Mouse (Mus musculus) midbrain, embryonic 10.5 days (tissue): ENCODE data around the gene Ap1m2. TPM values are rescaled to one million over a fixed set of nuclear protein-coding genes. Genes with fewer than 3 reads are reported as not detected.
A peak's percentile ranks its signal among the peaks of the same experiment; 100 is the strongest.
"Not testable (repeated sequence)": the region's sequence is repeated elsewhere in the genome, so short reads cannot be mapped to it uniquely, and the experiment has no call there.

Experiments used
- DNase-seq: peaks from one replicate; pipeline ENCODE4 v3.0.0-alpha.2; 2017; ENCODE audit warnings: low spot score
- H3K27ac ChIP-seq: fragments of 300-500 bp; sonication (generic); replicated peaks from 2 replicates; pipeline ENCODE4 v1.5.1; 2016; ENCODE audit warnings: mild to moderate bottlenecking
- H3K27me3 ChIP-seq: fragments of 300-500 bp; sonication (generic); 2 replicates; pipeline ENCODE4 v1.6.1; 2016; ENCODE audit warnings: low read depth, mild to moderate bottlenecking; ENCODE audit not compliant: poor library complexity, severe bottlenecking
- H3K36me3 ChIP-seq: fragments of 300-500 bp; sonication (generic); 2 replicates; pipeline ENCODE4 v1.6.1; 2016; ENCODE audit warnings: mild to moderate bottlenecking, moderate library complexity
- H3K4me1 ChIP-seq: fragments of 300-500 bp; sonication (generic); 2 replicates; pipeline ENCODE4 v1.6.1; 2016
- H3K4me3 ChIP-seq: fragments of 300-500 bp; sonication (generic); 2 replicates; pipeline ENCODE4 v1.5.1; 2016; ENCODE audit warnings: mild to moderate bottlenecking, moderate library complexity
- H3K9me3 ChIP-seq: fragments of 300-500 bp; sonication (generic); replicated peaks from 2 replicates; pipeline ENCODE4 v1.6.1; 2016; ENCODE audit warnings: mild to moderate bottlenecking
- WGBS: fragments of 180-500 bp; shearing (Covaris S2); methylation state at CpG from one replicate; pipeline ENCODE4 v1.1.7; 2016; 5-methylcytosine and 5-hydroxymethylcytosine counted together
- polyA plus RNA-seq: library from polyadenylated mRNA; unstranded; fragments of >200 nt; fragmentation: Nextera tagmentation; extraction: Ambion mirVana; gene quantifications from 2 replicates; pipeline ENCODE4 v1.2.1, GENCODE M21; 2016

Gene Ap1m2
- polyA plus RNA-seq, 1 experiment from 2014 or later: 2.9 TPM

DNA sequence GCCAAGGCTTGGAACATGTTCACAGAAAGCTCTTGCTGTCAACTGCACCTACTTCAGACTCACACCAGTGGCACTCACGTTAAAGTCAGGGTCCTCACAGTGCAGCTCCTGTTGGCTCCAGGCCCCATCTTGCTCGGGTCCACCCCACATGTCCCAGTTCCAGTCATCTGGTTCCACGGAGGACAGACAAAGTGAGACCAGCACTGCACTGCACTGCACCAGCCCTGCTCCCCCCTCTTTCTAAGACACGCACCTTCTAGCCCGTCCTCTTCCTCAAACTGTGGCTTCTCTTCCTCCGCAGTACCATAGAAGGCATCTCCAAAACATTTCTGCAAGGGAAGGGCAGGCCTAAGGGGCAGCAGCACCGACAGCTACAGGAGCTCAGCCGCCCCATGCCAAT, 35.8 kb downstream of the Ap1m2 start:
- 88% methylated on average over 8 of the region's 8 CpGs for whole genome bisulfite sequencing
- Histone ChIP-seq H3K27ac (no peak overlapping the region), H3K9me3 (no peaks in the 10 kb centered on the region), H3K27me3 (no peaks in the 10 kb centered on the region), H3K36me3 (peaks cover 99% of the 10 kb centered on the region), H3K4me3 (no peak overlapping the region), H3K4me1 (no peaks in the 10 kb centered on the region)
- DNase-seq: no peak

- H3K27ac ChIP-seq: no peak overlapping the region
- 90% methylated on average over 12 of the region's 12 CpGs for WGBS
- no peaks in the 10 kb centered on the region for H3K4me1 ChIP-seq
- no peak overlapping the region for H3K4me3 ChIP-seq
- H3K36me3 ChIP-seq: peaks cover 99% of the 10 kb centered on the region
- no peak for DNase-seq
- H3K27me3 ChIP-seq: no peaks in the 10 kb centered on the region
- no peaks in the 10 kb centered on the region for H3K9me3 ChIP-seq
These were observed 36.4 kb downstream of the Ap1m2 start for GRCm38 (mm10) chr9:21275727-21276126.

- Histone ChIP-seq H3K27me3 (no peaks in the 10 kb centered on the region), H3K4me1 (no peaks in the 10 kb centered on the region), H3K9me3 (no peaks in the 10 kb centered on the region), H3K27ac (no peak overlapping the region), H3K4me3 (no peak overlapping the region), H3K36me3 (peaks cover 100% of the 10 kb centered on the region)
- 90% methylated on average over 7 of the region's 7 CpGs for WGBS
- DNase-seq: no peak
These were observed 37.0 kb downstream of the Ap1m2 start for GRCm38 (mm10) chr9:21275013-21275710.

- Histone ChIP-seq H3K27me3 (no peaks in the 10 kb centered on the region), H3K27ac (no peak overlapping the region), H3K36me3 (peaks cover 99% of the 10 kb centered on the region), H3K4me1 (no peaks in the 10 kb centered on the region), H3K9me3 (no peaks in the 10 kb centered on the region), H3K4me3 (no peak overlapping the region)
- 93% methylated on average over 3 of the region's 3 CpGs for WGBS
- no peak for DNase-seq
These were observed 37.8 kb downstream of the Ap1m2 start for GRCm38 (mm10) chr9:21274336-21274735.

GRCm38 (mm10) chr9:21273520-21274228, 38.5 kb downstream of the Ap1m2 start:
- Histone ChIP-seq H3K27ac (no peak overlapping the region), H3K27me3 (no peaks in the 10 kb centered on the region), H3K4me3 (no peak overlapping the region), H3K9me3 (no peaks in the 10 kb centered on the region), H3K4me1 (no peaks in the 10 kb centered on the region), H3K36me3 (peaks cover 99% of the 10 kb centered on the region)
- no peak for DNase-seq
- 89% methylated on average over 7 of the region's 7 CpGs for WGBS

DNA sequence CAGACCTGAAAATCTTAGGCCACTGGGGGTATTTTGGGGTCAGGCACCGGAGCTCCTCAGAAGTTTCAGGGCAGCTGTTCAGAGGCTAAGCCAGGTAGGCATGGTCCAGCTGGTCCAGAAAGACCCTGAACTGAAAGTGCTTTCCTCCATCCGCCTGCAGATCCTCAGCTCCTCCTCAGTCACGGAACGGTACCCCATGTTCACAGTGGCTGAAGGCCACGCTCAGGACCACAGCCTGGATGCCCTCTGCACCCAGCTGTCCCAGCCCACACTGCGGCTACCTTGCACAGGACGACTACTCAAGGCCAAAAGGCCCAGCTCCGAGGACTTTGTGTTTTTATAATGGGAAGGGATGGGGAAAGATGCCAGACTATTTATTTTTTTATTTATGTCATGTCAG, 39.0 kb downstream of the Ap1m2 start:
- Histone ChIP-seq H3K27ac (no peak overlapping the region), H3K4me3 (no peak overlapping the region), H3K27me3 (no peaks in the 10 kb centered on the region), H3K9me3 (no peaks in the 10 kb centered on the region), H3K36me3 (peaks cover 99% of the 10 kb centered on the region), H3K4me1 (no peaks in the 10 kb centered on the region)
- no peak for DNase-seq
- 90% methylated on average over 8 of the region's 8 CpGs for WGBS

DNA sequence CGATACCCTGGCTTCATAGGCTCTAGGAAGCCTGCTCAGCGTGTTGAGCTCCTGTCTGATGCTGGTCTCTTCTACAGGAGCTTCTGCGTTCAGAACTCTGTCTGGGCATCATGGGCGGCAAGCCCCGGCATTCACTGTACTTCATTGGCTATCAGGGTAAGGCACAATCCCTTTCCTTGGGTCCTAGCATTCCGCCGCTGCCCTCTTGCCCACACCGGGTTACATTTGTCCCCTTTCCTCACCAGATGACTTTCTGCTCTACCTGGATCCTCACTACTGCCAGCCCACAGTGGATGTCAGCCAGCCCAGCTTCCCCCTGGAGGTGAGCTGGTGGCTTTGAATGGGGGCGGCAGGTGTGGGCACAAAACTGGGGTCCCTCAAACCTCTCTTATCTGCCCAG, 39.7 kb downstream of the Ap1m2 start:
- Histone ChIP-seq H3K27ac (no peak overlapping the region), H3K4me1 (no peaks in the 10 kb centered on the region), H3K27me3 (no peaks in the 10 kb centered on the region), H3K4me3 (no peak overlapping the region), H3K9me3 (no peaks in the 10 kb centered on the region), H3K36me3 (peaks cover 98% of the 10 kb centered on the region)
- WGBS: 89% methylated on average over 9 of the region's 9 CpGs
- no peak for DNase-seq

DNA sequence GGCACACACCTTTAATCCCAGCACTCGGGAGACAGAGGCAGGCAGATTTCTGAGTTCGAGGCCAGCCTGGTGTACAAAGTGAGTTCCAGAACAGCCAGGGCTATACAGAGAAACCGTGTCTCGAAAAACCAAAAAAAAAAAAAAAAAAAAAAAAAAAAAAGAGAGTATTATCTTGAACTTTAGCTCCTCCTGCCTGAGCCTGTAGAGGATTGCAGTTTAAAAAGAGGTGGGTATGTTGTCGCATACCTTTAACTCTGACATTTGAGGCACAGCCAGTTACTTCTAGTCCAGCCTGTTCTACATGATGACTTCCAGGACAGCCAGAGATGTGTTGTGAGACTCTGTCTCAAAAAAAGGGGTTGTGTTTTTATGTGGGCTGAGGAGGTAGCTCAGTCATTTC, 42.5 kb downstream of the Ap1m2 start:
- H3K36me3 ChIP-seq: peaks cover 80% of the 10 kb centered on the region
- H3K27me3 ChIP-seq, H3K9me3 ChIP-seq, H3K27ac ChIP-seq, DNase-seq, H3K4me3 ChIP-seq: not testable (repeated sequence)
- WGBS: 87% methylated on average over 5 of the region's 5 CpGs
- H3K4me1 ChIP-seq: peaks cover 21% of the 10 kb centered on the region

DNA sequence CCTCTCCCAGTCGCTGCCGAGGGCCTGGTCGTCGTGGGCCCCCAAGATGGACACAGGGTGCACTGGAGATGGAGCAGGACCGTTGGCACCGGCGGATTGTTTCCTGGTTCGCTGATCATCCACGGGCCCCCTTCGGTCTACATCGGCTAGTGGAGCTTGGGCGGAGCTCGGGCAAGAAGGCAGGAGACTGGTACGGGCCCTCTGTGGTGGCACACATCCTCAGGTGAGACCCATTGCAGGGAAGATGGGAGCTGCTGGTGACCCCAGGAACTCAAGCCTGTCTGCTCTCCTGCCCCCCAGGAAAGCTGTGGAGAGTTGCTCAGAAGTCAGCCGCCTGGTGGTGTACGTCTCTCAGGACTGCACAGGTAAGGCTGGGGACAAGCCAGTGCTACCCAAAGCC, 43.8 kb downstream of the Ap1m2 start:
- DNase-seq: no peak
- Histone ChIP-seq H3K4me3 (no peak overlapping the region), H3K36me3 (peaks cover 67% of the 10 kb centered on the region), H3K27me3 (0 out of 2 replicates have a peak, but pooled peaks cover 3% of the 10 kb centered on the region), H3K4me1 (peaks cover 25% of the 10 kb centered on the region), H3K27ac (no peak overlapping the region), H3K9me3 (no peaks in the 10 kb centered on the region)
- 94% methylated on average over 16 of the region's 16 CpGs for WGBS

GRCm38 (mm10) chr9:21266889-21267288, 45.2 kb downstream of the Ap1m2 start:
- WGBS: 90% methylated on average over 5 of the region's 5 CpGs
- peaks cover 53% of the 10 kb centered on the region for H3K36me3 ChIP-seq

GRCm38 (mm10) chr9:21265611-21266010, 46.5 kb downstream of the Ap1m2 start:
- 7% methylated on average over 11 of the region's 11 CpGs for WGBS
- no peak for DNase-seq
- Histone ChIP-seq H3K36me3 (peaks cover 40% of the 10 kb centered on the region), H3K27me3 (0 out of 2 replicates have a peak, but pooled peaks cover 3% of the 10 kb centered on the region), H3K27ac (peak overlapping the region; percentile 93), H3K9me3 (no peaks in the 10 kb centered on the region), H3K4me1 (peaks cover 25% of the 10 kb centered on the region), H3K4me3 (peak overlapping the region; percentile 83)

More at GRCm38 (mm10) chr9:21266889-21267288, 45.2 kb downstream of the Ap1m2 start:
- Histone ChIP-seq H3K9me3 (no peaks in the 10 kb centered on the region), H3K4me1 (peaks cover 25% of the 10 kb centered on the region), H3K27ac (no peak overlapping the region), H3K4me3 (peak overlapping the region; percentile 83; the same call in 1 of the 2 replicates), H3K27me3 (0 out of 2 replicates have a peak, but pooled peaks cover 3% of the 10 kb centered on the region)
- DNase-seq: no peak

DNA sequence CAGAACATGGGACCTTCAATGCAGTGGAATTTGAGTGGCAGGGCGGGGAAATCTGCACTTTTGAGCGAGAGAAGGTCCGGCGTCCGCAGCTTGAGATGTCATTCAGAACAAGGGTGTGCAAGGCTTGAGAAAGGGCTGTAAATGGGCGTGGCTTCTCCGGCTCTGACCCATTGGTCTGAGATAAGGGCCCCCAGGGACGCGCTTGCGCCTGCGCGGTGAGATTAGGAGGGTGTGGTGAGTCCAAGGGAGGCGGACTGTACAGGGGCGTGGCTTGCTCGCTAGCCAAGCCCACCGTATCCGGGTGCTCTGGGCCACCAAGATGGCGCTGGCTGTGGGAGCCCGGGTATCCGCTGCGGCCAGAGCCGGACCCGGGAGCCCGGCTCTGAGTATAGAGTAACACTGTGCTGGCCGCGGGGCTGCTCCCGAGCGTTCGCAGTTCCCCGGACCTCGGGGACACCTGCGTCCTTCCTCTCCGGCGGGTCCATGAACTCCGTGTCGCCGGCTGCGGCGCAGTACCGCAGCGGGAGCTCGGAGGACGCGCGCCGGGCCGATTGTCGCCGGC, 47.1 kb downstream of the Ap1m2 start, which contains the start of gene Atg4d:
Atg4d (plus strand) TSS at position 294 of the 562 bp plus-strand sequence.
- peaks cover 35% of the 10 kb centered on the region for H3K36me3 ChIP-seq
- peak; percentile 99 for DNase-seq
- H3K27ac ChIP-seq: peak within 1 kb of the TSS; percentile 93
- 0 out of 2 replicates have a peak, but pooled peaks cover 3% of the 10 kb centered on the region for H3K27me3 ChIP-seq
- WGBS: under 1% methylated on average over 49 of the region's 49 CpGs
- peaks cover 25% of the 10 kb centered on the region for H3K4me1 ChIP-seq
- peak within 1 kb of the TSS; percentile 83 for H3K4me3 ChIP-seq
- H3K9me3 ChIP-seq: no peaks in the 10 kb centered on the region
